Mouse (Mus musculus) retina, embryonic 14.5 days (tissue): ENCODE data around the gene Thoc7.

ENCODE experiments used
- DNase-seq: peaks from one replicate; pipeline ENCODE4 v3.0.0-alpha.2; 2015; ENCODE audit warnings: low spot score

Gene Thoc7

GRCm38 (mm10) chr14:13933290-13934051 is 28.2 kb downstream of the Thoc7 start:
- DNase-seq, result no peak

DNA sequence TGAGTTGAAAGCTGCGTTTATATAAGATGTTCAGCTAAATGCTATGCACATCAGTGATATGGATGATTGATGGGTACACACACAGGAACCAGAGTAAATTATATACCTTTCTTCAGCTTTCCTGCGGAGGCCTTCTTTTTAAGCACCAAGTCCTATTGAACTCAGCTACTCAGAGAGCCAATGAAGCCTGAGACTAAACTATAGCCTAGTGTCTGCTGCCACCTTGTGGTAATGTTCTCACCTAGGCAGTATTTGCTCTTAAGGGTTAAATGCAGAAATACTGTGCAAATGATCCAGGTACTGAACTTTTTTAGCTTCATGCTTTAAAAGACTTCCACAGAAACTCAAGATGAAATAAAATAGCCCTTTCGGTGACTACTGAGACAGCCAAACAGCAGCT is 44.0 kb downstream of the Thoc7 start:
- peak; percentile 95 for DNase-seq

GRCm38 (mm10) chr14:13917208-13917607 is 44.4 kb downstream of the Thoc7 start:
- no peak for DNase-seq

DNA sequence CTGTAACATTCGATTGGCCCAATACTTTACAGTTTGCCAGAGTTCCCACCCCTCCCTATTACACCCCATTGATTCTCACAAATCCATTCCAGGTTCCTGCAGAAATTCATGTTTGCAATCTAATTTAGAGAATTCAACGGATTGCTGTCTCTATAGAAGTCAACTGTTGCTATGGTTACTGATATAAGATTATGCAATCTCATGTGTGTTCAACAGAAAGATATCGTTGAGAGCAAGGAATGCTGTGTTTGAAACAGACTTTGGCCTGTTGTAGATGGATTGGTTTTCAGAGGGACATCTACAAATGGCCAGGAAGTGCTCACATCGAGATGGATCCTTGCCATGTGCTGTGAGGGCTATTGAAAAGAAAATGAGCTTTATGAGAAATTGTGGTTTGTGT is 46.4 kb downstream of the Thoc7 start:
- DNase-seq, result no peak

- no peak for DNase-seq
These were observed 47.1 kb downstream of the Thoc7 start, which contains the start of gene Gm281 for GRCm38 (mm10) chr14:13914387-13915082. Gm281 (minus strand) TSS chr14:13914478.

- DNase-seq, result no peak
These were observed 51.5 kb downstream of the Thoc7 start for GRCm38 (mm10) chr14:13910148-13910547.

DNA sequence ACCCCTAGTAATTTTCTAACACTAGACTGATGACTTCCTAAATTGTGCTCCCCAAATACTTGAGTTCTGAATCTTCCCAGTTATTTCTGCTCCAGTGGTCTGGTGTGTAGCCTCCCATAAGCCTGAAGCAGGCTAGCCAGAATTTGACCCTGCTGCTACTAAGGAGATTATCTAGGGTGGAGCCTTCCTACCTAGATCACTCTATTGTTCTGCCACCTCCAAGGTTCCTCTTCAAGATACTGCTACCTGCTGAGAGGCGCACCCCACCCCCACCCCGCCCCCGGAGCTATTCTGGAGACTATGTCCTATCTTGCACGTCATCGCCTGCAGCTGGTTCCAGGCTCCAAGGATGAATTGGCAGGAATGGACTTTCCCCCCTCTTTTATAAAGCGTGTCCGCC is 54.5 kb downstream of the Thoc7 start:
- DNase-seq, result no peak

GRCm38 (mm10) chr14:13906461-13906860 is 55.2 kb downstream of the Thoc7 start:
- no peak for DNase-seq

GRCm38 (mm10) chr14:13901611-13902067 is 60.0 kb downstream of the Thoc7 start:
- DNase-seq, result peak; percentile 88
